Mouse (Mus musculus): ENCODE measurements around the gene Ssbp4. TPM values are rescaled to one million over a fixed set of nuclear protein-coding genes. Genes with fewer than 3 reads are reported as not detected.

Ssbp4 gene
- total RNA-seq, 2 experiments from 2014 or later: 13.0 to 30.6 TPM

DNA sequence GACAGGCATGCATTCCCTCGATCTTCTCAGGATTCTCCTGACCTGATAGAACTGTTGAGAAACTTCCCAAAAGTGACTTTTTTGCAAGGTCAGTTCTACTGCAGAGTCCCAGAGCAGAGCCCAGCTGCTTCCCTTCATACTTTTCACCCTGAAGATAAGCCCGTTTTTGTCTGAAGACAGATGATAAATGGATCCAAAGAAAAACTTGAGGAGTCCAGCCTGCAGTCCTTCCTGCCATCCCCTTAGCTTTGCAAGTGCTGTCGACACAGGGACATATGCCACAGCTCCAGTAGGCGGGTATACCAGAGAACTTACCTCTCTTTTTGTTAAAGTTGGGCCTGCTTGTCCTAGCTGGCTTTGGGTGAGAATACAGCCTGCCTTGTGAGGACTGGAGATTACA lies 47.3 kb downstream of the Ssbp4 start:
- no peak for ATAC-seq (replicated peaks; ENCODE audit: low FRiP score, poor library complexity, severe bottlenecking)

DNA sequence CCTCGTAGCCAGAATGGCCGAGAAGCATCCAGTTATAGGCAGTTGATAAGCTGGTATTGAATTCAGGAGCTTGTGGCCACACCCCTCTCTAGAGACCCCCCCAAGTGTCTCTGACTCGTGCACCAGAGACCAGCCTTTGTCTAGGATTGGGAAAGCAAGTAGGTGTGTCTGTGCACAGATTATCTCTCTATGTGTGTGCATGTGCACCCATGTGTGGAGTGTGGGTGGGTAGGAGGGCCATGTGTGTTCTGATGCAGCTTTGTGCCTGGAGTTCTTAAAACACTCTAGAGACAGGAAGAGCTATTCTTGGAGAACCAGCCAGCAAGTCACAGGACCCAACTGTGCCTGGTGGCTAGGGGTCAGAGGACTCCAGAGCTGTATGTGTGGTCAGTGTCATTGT lies 48.1 kb downstream of the Ssbp4 start:
- ATAC-seq (replicated peaks; ENCODE audit: low FRiP score, poor library complexity, severe bottlenecking): no peak

GRCm38 (mm10) chr8:70560096-70560495 lies 48.6 kb downstream of the Ssbp4 start:
- ATAC-seq (replicated peaks; ENCODE audit: low FRiP score, poor library complexity, severe bottlenecking): no peak

DNA sequence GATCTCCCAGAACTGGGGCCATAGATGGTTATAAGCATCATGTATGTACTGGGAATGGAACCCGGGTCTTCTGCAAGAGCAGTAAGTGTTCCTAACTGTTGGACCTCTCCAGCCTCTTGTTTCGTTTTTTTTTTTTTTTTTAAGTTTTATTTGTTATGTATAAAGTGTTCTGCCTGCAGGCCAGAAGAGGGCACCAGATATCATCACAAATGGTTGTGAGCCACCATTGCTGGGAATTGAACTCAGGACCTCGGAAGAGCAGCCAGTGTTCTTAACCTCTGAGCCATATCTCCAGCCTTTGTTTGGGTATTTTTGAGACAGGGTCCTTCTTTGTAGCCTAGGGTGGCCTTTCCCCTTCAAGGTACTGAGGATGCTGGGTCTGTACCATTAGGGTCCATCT lies 49.7 kb downstream of the Ssbp4 start:
- no peak for ATAC-seq (replicated peaks; ENCODE audit: low FRiP score, poor library complexity, severe bottlenecking)

- no peak for ATAC-seq (replicated peaks; ENCODE audit: low FRiP score, poor library complexity, severe bottlenecking)
These were observed 50.3 kb downstream of the Ssbp4 start for GRCm38 (mm10) chr8:70558334-70558733.

DNA sequence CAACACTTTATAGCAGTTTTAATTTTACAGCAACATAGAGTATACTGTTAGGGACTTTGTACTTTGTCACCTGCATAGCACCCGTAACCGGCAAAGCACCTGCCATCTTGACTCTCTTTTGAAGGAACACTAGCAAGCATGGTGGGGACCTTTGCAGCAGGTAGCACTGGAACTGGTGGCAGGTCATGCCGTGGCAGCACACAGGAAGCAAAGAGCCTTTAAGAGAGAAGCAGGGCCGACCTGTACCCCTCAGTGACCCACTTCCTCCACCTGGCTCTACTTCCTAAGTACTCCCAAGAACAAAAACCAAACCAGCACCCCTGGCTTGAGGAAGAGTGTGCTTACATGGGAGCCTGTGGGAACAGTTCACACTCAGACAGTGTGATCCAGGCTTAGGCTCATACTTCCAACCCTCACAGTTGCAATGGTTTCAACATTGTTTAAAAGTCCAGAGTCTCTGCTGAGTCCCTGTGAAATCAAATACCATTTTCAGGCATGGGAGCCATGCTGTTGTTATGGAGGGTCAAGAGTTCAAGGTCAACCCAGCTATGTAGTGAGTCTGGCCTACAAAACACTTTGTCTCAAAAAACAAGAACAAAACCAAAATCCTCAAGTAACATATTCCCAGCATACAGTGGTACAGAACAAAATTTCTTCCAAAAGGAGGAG lies 53.5 kb downstream of the Ssbp4 start:
- no peak for ATAC-seq (replicated peaks; ENCODE audit: low FRiP score, poor library complexity, severe bottlenecking)

DNA sequence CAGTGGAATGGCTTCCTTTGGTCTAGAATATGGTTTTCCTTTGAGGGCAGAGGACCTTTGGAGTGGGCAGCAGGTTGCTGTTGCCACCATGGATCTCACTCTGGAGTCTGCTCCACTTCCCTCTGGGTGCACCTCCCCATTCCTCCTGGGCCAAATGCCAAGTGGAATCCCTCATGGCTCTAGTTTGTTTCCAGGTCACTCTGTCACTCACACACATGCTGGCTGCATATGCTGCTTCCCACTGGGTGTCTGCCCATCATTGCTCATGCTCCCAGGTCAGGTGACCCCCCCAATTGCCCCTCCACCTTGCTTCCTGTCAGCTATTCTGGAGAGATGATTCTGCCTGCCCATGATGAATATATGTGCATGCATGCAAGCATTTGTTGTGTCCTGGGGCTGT lies 54.9 kb downstream of the Ssbp4 start:
- no peak for ATAC-seq (replicated peaks; ENCODE audit: low FRiP score, poor library complexity, severe bottlenecking)

GRCm38 (mm10) chr8:70552836-70553235 lies 55.8 kb downstream of the Ssbp4 start:
- ATAC-seq (replicated peaks; ENCODE audit: low FRiP score, poor library complexity, severe bottlenecking): no peak

DNA sequence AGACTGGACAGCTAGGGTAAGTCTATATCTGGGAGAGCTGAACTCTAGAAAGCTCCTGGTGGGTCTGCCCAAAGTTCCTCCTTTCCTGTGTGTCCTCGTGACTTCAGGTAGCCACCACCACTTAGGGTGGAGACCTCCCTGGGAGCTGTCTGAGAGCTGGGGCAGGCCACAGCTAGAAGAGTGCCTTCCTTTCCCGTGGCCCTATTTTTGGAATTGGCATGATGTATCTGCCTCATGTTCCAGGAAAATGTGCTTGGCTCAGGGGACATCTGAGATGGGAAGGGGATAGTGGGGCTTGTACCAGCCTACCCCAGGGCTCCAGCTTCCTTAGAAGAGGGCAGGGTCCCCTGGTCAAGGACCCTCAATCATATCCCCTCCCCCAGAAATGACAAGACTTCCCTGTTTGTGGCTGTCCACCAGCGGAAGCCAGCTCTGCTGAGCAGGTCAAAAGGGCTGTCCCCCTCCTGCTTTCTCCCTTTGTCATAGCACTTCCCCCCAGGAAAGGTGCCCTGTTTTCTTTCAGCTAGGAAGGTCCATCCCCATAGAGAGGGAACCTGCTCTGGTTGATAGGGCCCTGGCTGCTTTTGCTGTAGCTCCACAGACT lies 57.0 kb downstream of the Ssbp4 start:
- no peak for ATAC-seq (replicated peaks; ENCODE audit: low FRiP score, poor library complexity, severe bottlenecking)

- no peak for ATAC-seq (replicated peaks; ENCODE audit: low FRiP score, poor library complexity, severe bottlenecking)
These were observed 59.1 kb downstream of the Ssbp4 start for GRCm38 (mm10) chr8:70549412-70550184.

- ATAC-seq (replicated peaks; ENCODE audit: low FRiP score, poor library complexity, severe bottlenecking): no peak
These were observed 60.9 kb downstream of the Ssbp4 start for GRCm38 (mm10) chr8:70547762-70548161.

Other genes starting within 250 kb of the Ssbp4 start
- not detected in 2 replicates for gene Comp, start 235.3 kb downstream of the Ssbp4 start, total RNA-seq (2015; ENCODE audit: low replicate concordance)
- gene Comp, start 235.3 kb downstream of the Ssbp4 start, total RNA-seq (2017; ENCODE audit: low replicate concordance): 0.39 TPM in 1 of 2 replicates, not detected in the other
- 3.8 and 8.6 TPM in 2 replicates for gene Crtc1, start 169.3 kb downstream of the Ssbp4 start, total RNA-seq (2015; ENCODE audit: low replicate concordance)
- gene Crtc1, start 169.3 kb downstream of the Ssbp4 start, total RNA-seq (2017; ENCODE audit: low replicate concordance): 0.64 and 2.3 TPM in 2 replicates
- gene Klhl26, start 131.9 kb downstream of the Ssbp4 start, total RNA-seq (2015; ENCODE audit: low replicate concordance): 5.0 and 10.1 TPM in 2 replicates
- 4.0 and 5.1 TPM in 2 replicates for gene Klhl26, start 131.9 kb downstream of the Ssbp4 start, total RNA-seq (2017; ENCODE audit: low replicate concordance)
- gene Tmem59l, start 121.5 kb downstream of the Ssbp4 start, total RNA-seq (2015; ENCODE audit: low replicate concordance): 3.2 TPM in 1 of 2 replicates, not detected in the other
- gene Tmem59l, start 121.5 kb downstream of the Ssbp4 start, total RNA-seq (2017; ENCODE audit: low replicate concordance): not detected in 2 replicates
- not detected in 2 replicates for gene Crlf1, start 115.7 kb downstream of the Ssbp4 start, total RNA-seq (2015; ENCODE audit: low replicate concordance)
- 1.4 TPM in 1 of 2 replicates, not detected in the other for gene Crlf1, start 115.7 kb downstream of the Ssbp4 start, total RNA-seq (2017; ENCODE audit: low replicate concordance)
- 22.3 TPM in 1 of 2 replicates, not detected in the other for gene Rex1bd, start 102.1 kb downstream of the Ssbp4 start, total RNA-seq (2015; ENCODE audit: low replicate concordance)
- gene Rex1bd, start 102.1 kb downstream of the Ssbp4 start, total RNA-seq (2017; ENCODE audit: low replicate concordance): 17.8 and 19.6 TPM in 2 replicates
- 1,194 and 1,251 TPM in 2 replicates for gene Uba52, start 98.1 kb downstream of the Ssbp4 start, total RNA-seq (2015; ENCODE audit: low replicate concordance)
- 418 and 1,480 TPM in 2 replicates for gene Uba52, start 98.1 kb downstream of the Ssbp4 start, total RNA-seq (2017; ENCODE audit: low replicate concordance)
- 28.9 and 45.8 TPM in 2 replicates for gene Fkbp8, start 81.1 kb downstream of the Ssbp4 start, total RNA-seq (2015; ENCODE audit: low replicate concordance)
- gene Fkbp8, start 81.1 kb downstream of the Ssbp4 start, total RNA-seq (2017; ENCODE audit: low replicate concordance): 74.7 and 94.6 TPM in 2 replicates
- 27.8 and 34.4 TPM in 2 replicates for gene Kxd1, start 80.9 kb downstream of the Ssbp4 start, total RNA-seq (2015; ENCODE audit: low replicate concordance)
- gene Kxd1, start 80.9 kb downstream of the Ssbp4 start, total RNA-seq (2017; ENCODE audit: low replicate concordance): 11.8 and 14.4 TPM in 2 replicates
- gene Ell, start 69.4 kb downstream of the Ssbp4 start, total RNA-seq (2015; ENCODE audit: low replicate concordance): 10.5 and 22.3 TPM in 2 replicates
- 2.8 and 15.5 TPM in 2 replicates for gene Ell, start 69.4 kb downstream of the Ssbp4 start, total RNA-seq (2017; ENCODE audit: low replicate concordance)
- gene Isyna1, start 14.5 kb downstream of the Ssbp4 start, total RNA-seq (2015; ENCODE audit: low replicate concordance): 5.8 and 15.9 TPM in 2 replicates
- 2.5 and 8.0 TPM in 2 replicates for gene Isyna1, start 14.5 kb downstream of the Ssbp4 start, total RNA-seq (2017; ENCODE audit: low replicate concordance)
- gene Lrrc25, start 7.3 kb upstream of the Ssbp4 start, total RNA-seq (2015; ENCODE audit: low replicate concordance): 2.5 and 11.7 TPM in 2 replicates
- 2.3 and 3.5 TPM in 2 replicates for gene Lrrc25, start 7.3 kb upstream of the Ssbp4 start, total RNA-seq (2017; ENCODE audit: low replicate concordance)
- not detected in 2 replicates for gene Gdf15, start 23.6 kb upstream of the Ssbp4 start, total RNA-seq (2015; ENCODE audit: low replicate concordance)
- gene Gdf15, start 23.6 kb upstream of the Ssbp4 start, total RNA-seq (2017; ENCODE audit: low replicate concordance): not detected in 2 replicates
- 0.36 and 6.3 TPM in 2 replicates for gene Pgpep1, start 51.5 kb upstream of the Ssbp4 start, total RNA-seq (2015; ENCODE audit: low replicate concordance)
- under 0.01 and 3.0 TPM in 2 replicates for gene Pgpep1, start 51.5 kb upstream of the Ssbp4 start, total RNA-seq (2017; ENCODE audit: low replicate concordance)
- 86.5 and 93.1 TPM in 2 replicates for gene Lsm4, start 64.4 kb upstream of the Ssbp4 start, total RNA-seq (2015; ENCODE audit: low replicate concordance)
- gene Lsm4, start 64.4 kb upstream of the Ssbp4 start, total RNA-seq (2017; ENCODE audit: low replicate concordance): 38.4 and 57.6 TPM in 2 replicates
- gene Jund, start 90.1 kb upstream of the Ssbp4 start, total RNA-seq (2015; ENCODE audit: low replicate concordance): 26.7 and 36.0 TPM in 2 replicates
- 21.1 and 32.0 TPM in 2 replicates for gene Jund, start 90.1 kb upstream of the Ssbp4 start, total RNA-seq (2017; ENCODE audit: low replicate concordance)
- gene Iqcn, start 94.6 kb upstream of the Ssbp4 start, total RNA-seq (2015; ENCODE audit: low replicate concordance): not detected in 2 replicates
- gene Iqcn, start 94.6 kb upstream of the Ssbp4 start, total RNA-seq (2017; ENCODE audit: low replicate concordance): not detected in 2 replicates
- not detected in 2 replicates for gene Gm3336, start 109.7 kb upstream of the Ssbp4 start, total RNA-seq (2015; ENCODE audit: low replicate concordance)
- gene Gm3336, start 109.7 kb upstream of the Ssbp4 start, total RNA-seq (2017; ENCODE audit: low replicate concordance): not detected in 2 replicates
- gene Pde4c, start 114.8 kb upstream of the Ssbp4 start, total RNA-seq (2015; ENCODE audit: low replicate concordance): 0.72 and 0.84 TPM in 2 replicates
- gene Pde4c, start 114.8 kb upstream of the Ssbp4 start, total RNA-seq (2017; ENCODE audit: low replicate concordance): not detected in 2 replicates
- 7.1 TPM in 1 of 2 replicates, not detected in the other for gene Rab3a, start 145.8 kb upstream of the Ssbp4 start, total RNA-seq (2015; ENCODE audit: low replicate concordance)
- gene Rab3a, start 145.8 kb upstream of the Ssbp4 start, total RNA-seq (2017; ENCODE audit: low replicate concordance): 2.2 and 4.9 TPM in 2 replicates
- 16.9 and 31.0 TPM in 2 replicates for gene Mpv17l2, start 152.1 kb upstream of the Ssbp4 start, total RNA-seq (2015; ENCODE audit: low replicate concordance)
- 5.1 and 30.4 TPM in 2 replicates for gene Mpv17l2, start 152.1 kb upstream of the Ssbp4 start, total RNA-seq (2017; ENCODE audit: low replicate concordance)
- 3.8 and 5.4 TPM in 2 replicates for gene Pik3r2, start 167.8 kb upstream of the Ssbp4 start, total RNA-seq (2015; ENCODE audit: low replicate concordance)
- 7.3 and 8.0 TPM in 2 replicates for gene Pik3r2, start 167.8 kb upstream of the Ssbp4 start, total RNA-seq (2017; ENCODE audit: low replicate concordance)
- 13.4 and 14.4 TPM in 2 replicates for gene Mast3, start 196.2 kb upstream of the Ssbp4 start, total RNA-seq (2015; ENCODE audit: low replicate concordance)
- 2.7 and 3.0 TPM in 2 replicates for gene Mast3, start 196.2 kb upstream of the Ssbp4 start, total RNA-seq (2017; ENCODE audit: low replicate concordance)
- 0.84 and 1.1 TPM in 2 replicates for gene Il12rb1, start 199.6 kb upstream of the Ssbp4 start, total RNA-seq (2015; ENCODE audit: low replicate concordance)
- gene Il12rb1, start 199.6 kb upstream of the Ssbp4 start, total RNA-seq (2017; ENCODE audit: low replicate concordance): 0.13 and 0.53 TPM in 2 replicates
- 35.0 and 62.9 TPM in 2 replicates for gene Arrdc2, start 230.8 kb upstream of the Ssbp4 start, total RNA-seq (2015; ENCODE audit: low replicate concordance)
- gene Arrdc2, start 230.8 kb upstream of the Ssbp4 start, total RNA-seq (2017; ENCODE audit: low replicate concordance): 27.3 and 54.3 TPM in 2 replicates